Mouse (Mus musculus) adrenal gland, adult 2 months (tissue): Measurements from ENCODE around the gene Pgap2. TPM values are rescaled to one million over a fixed set of nuclear protein-coding genes. Genes with fewer than 3 reads are reported as not detected.

ENCODE experiments used
- DNase-seq: peaks from one replicate; pipeline ENCODE4 v3.0.0; 2021
- long read RNA-seq: library from polyadenylated mRNA; stranded (forward); transcript quantifications from one replicate; pipeline ENCODE4 v2.0.0, GENCODE M21; 2021
- polyA plus RNA-seq: library from polyadenylated mRNA; depleted of rRNA; stranded (reverse); fragments of >200 nt; gene quantifications from 2 replicates; pipeline ENCODE4 v1.2.3, GENCODE M21; 2012; rRNA removed
- total RNA-seq, 2 experiments: library from RNA; stranded (reverse); gene quantifications; 2 replicates each; pipeline ENCODE4 v1.2.3; 2021

The Pgap2 gene
- 10 to 100 TPM; 62.6 to 96.0 TPM for total RNA-seq
- 320 and 360 TPM in 2 replicates for polyA plus RNA-seq
- long read RNA-seq, transcript Pgap2-201 (7 exons, 1,201 nt): major isoform, 14 of 47 reads
- long read RNA-seq, transcript Pgap2-225 (7 exons, 2,034 nt): minor isoform, 7 of 47 reads
- long read RNA-seq, partial matches to known transcripts: 0 of 47 reads
- long read RNA-seq, other reads (novel, unspliced or antisense): 23 of 47 reads

- peak; percentile 99 for DNase-seq
Measured at GRCm38 (mm10) chr7:102209756-102210721, at the start of gene Pgap2, which contains the start of gene Nup98. Pgap2 (plus strand) TSS chr7:102210208. Nup98 (minus strand) TSS chr7:102210176.

DNA sequence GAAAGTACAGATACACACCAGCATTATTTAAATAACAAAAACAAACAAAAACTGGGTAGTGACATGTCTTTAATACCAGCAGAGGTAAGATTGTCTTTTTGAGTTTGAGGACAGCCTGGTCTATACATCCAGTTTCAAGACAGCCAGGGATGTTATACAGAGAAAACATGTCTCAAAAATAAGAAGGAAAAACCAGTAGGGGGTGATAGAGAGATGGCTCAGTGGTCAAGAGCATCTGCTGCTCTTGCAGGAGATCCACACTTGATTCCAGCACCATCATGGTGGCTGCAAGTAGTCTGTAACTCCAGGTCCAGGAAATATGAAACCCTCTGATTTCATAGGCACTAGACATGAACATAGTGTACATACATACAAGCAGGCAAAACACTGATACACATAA is 39.7 kb upstream of the Pgap2 start:
- DNase-seq: no peak

DNA sequence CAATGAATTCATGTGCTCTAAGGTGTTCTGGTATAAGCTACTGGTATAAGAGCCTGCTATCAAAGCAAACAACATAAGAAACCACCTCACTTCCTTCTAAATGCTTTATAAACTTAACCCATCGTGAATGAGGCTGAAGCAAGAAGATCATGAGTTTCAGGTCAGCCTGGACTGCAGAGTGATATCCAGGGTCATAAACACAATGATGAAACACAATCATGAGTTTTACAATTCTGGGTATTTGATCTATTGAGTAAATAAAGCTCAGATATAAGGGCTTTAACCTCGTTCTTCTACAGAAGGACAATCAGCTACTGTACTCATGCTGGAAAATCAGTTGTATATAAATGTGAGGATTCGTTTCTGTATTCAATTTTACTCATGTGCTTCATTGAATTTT is 26.2 kb upstream of the Pgap2 start:
- no peak for DNase-seq

DNA sequence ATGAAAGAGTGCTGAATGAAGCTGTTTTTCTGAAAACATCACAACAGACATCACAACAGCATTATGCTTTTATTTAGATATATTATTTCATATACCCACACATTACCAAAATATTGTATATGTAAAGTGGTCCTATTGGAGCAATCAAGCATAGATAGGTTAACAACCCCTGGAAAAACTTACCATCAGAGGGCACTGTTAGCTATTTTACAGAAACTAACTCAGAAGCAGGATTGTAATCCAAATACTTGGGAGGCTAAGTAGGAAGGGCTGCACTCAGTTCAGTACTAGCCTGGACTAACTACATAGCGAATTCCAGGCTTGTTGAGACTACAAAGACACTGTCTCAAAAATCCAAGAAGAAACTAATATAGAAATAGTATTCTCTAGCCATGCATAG is 17.7 kb upstream of the Pgap2 start:
- no peak for DNase-seq

- no peak for DNase-seq
Measured at GRCm38 (mm10) chr7:102200576-102200975, 9.4 kb upstream of the Pgap2 start.

DNA sequence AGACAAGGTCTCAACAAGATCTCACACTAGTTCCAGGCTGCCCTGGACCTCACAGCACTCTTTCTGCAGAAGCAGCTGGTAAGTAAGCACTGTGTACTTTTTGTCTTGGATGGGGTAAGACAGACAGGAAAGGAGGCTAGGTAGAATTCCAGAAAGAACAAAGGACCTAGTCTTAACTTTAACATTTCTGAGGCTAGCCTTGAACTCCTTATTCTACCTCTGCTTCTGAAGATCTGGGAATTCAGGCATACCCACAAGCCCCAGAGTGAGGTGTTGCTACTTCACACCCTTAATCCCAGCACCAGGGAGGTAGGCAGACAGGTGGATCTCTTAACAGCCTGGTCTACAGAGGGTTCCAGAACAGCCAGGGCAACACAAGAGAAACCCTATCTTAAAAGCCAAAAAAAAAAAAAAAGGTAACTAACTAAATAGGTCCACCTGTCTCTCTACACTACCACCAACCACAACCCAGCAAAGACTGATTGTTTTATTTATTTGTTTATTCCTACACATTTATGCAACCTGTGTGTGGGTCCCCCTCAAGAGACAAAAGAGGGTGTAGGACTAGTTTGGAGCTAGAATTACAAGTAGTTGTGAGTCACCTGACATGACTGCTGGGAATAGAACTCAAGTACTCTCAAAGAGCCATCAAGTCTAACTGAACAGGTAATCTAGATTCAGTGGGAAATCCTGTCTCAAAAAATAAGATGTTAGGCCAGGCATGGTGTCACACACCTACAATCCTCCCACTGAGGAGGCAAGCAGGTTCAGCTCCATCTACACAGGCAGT is 8.8 kb upstream of the Pgap2 start:
- DNase-seq: no peak

GRCm38 (mm10) chr7:102204296-102204857 is 5.6 kb upstream of the Pgap2 start:
- DNase-seq: no peak

GRCm38 (mm10) chr7:102205646-102206045 is 4.4 kb upstream of the Pgap2 start:
- no peak for DNase-seq

DNA sequence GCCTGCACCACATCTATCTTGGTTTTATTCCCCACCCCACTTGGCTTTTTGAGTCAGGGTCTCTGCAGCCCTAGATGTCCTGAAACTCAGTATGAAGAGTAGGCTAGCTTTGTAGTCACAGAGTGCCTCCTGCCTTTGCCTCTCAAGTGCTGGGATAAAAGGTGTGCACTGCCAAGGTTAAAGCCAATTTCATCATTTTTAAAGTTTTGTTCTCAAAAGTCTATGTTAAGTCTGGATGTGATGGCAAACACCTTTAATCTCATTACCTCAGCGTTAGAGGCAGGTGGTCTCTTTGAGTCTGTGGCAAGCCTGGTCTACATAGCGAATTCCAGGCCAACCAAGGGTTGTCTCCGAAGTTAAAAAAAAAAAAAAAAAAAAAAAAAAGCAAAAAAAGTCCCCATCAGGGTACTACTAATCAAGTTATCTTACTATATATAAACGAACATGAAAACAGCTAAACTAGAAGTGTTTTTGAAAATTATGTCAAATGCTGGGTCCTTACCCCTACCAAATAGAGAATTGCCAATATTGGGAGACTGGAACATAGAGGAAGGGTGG is 1.1 kb upstream of the Pgap2 start:
- no peak for DNase-seq

- DNase-seq: no peak
Measured at GRCm38 (mm10) chr7:102211071-102211470, 1.1 kb downstream of the Pgap2 start.

DNA sequence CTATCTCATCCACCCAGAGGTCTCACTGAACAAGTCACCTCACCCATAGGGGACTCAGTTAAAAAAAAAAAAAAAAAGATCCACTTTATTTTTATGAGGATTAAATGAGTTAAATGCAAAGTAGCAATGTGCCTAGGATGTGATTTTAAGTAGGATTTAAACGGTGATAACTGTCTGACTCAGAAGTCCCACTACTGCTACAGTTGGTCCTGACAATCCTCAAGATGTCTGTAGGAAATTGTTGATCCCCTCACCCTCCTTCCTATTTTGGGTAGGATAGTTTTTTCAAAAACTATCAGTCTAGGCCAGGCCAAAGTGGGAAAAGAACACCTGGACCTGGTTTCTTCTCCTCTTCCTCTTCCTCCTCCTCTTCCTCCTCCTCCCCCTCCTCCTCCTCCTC is 11.9 kb downstream of the Pgap2 start:
- no peak for DNase-seq

GRCm38 (mm10) chr7:102222336-102222735 is 12.3 kb downstream of the Pgap2 start:
- peak; percentile 50 for DNase-seq

DNA sequence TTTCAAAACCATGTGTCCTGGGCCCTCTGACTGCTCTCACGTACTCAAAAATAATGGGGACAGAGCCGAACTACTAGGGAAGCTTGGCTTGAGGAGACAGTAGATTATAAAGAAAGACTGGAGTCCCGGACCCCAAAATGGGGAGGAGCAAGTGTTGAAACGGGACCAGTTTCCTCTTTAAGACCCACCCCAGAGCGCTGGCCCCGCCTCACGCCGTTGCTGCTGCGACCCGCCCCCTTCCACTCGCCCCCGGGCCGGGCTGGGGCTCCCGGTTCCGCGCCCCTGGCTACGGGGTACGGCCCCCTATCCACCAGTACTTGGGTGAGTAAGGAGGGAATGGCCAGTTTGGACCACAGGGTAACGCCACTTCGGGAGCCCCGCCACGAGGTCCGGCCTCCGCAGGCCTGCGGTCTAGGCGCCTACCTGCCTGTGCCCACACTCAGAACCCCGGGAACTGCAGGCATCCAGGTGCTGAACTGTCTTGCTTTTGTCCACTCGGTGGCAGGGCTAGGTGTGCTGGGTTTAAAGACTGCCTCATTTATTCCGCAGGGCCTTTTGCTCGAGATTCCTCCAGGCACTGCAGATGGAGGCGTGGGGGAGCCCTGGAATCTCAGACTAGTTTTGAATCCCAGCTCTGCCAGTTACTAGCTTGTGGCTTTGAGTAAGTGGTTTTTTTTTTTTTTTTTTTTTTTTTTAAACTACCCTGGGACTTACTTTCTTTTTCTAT is 13.0 kb downstream of the Pgap2 start:
- DNase-seq: peak; percentile 89

- DNase-seq: peak; percentile 75
Measured at GRCm38 (mm10) chr7:102223883-102224738, 14.1 kb downstream of the Pgap2 start.

- no peak for DNase-seq
Measured at GRCm38 (mm10) chr7:102226051-102226450, 16.0 kb downstream of the Pgap2 start.

- no peak for DNase-seq
Measured at GRCm38 (mm10) chr7:102228049-102228670, 18.2 kb downstream of the Pgap2 start.

DNA sequence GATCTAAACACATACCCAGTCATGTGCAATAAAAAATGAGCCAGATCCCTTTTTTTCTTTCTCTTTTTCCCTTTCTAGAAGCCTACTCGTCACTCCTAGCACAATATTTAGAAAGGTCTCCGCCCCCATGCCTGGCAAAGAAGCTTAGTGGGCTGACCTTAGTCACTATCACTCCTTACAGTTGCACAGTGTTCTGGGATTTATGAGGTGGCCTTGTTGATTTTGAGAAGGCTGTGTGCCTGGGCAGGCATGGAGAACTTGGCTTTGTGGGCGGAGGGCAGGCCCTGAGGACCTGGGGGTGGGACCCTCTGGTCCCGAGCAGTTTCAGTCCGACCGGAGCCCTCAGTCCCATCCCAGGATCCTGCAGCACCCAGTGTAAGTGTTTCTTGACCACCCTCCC is 19.8 kb downstream of the Pgap2 start:
- peak; percentile 70 for DNase-seq

DNA sequence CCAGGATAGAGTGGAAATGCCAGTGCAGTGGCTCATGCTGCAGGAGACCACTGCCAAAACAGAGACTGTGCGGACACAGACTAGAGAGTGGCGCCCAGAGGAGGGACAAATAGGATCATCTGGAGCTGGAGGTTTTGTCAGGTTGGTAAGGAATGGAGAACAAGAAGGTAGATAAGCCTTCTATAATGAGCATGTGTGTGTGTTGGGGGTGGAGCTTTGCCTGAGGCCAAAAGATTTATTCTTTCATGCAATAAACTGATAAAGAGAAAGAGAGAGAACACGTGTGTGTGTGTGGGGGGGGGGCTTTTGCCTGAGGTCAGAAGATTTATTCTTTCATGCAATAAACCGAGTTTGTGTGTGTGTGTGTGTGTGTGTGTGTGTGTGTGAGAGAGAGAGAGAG is 23.1 kb downstream of the Pgap2 start:
- no peak for DNase-seq

DNA sequence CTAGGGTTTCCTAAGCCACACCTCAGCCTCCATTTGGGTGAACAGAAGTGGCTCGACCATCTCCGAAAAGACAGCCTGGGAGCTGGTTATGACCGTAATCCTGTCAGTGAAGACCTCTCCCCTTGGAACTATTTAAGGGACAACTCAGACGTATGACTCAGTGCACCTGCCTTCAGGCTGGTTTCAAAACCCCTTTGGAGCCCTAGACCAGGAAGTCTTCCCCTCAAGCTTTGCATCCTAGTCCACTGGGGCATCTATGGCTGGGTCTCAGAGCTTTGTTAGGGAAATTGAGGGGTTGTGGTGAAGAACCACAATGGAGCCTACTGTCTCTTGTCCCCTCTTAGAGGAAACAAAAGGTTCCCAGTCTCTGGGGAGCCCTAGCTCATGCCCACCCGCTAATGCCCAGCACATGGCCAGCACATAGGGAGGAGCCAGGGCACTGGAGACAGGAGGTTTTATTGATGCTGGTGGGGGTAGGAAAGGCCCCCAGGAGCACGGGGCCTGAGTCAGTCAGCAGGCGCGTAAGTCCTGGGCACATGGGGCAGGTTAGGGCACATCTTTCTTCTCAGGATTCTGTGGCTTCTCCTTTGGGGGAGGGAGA is 28.8 kb downstream of the Pgap2 start:
- DNase-seq: no peak
